Mouse (Mus musculus) lung, adult 2 months (tissue): ENCODE data around the gene Fyb. TPM values are rescaled to one million over a fixed set of nuclear protein-coding genes. Genes with fewer than 3 reads are reported as not detected.

ENCODE experiments used
- DNase-seq: peaks from one replicate; pipeline ENCODE4 v3.0.0; 2022
- H3K4me1 ChIP-seq: fragments of 200-500 bp; 2 replicates; pipeline ENCODE4 v1.6.1; 2011; ENCODE audit warnings: low read length; ENCODE audit not compliant: control insufficient read depth, insufficient read depth
- H3K4me3 ChIP-seq: fragments of 200-500 bp; replicated peaks from 2 replicates; pipeline ENCODE3; 2011; ENCODE audit warnings: low read depth, mild to moderate bottlenecking, control low read depth, low read length; ENCODE audit errors: extremely low read depth
- CTCF ChIP-seq: fragments of 200-500 bp; IDR thresholded peaks from 2 replicates; pipeline ENCODE4 v1.5.1; 2011; ENCODE audit warnings: mild to moderate bottlenecking, low read length, control low read depth; ENCODE audit not compliant: insufficient read depth
- POLR2A ChIP-seq: fragments of 200-500 bp; IDR thresholded peaks from 2 replicates; pipeline ENCODE4 v1.6.1; 2011; ENCODE audit warnings: low read depth, mild to moderate bottlenecking, control low read depth, low read length, borderline replicate concordance; ENCODE audit errors: extremely low read depth
- WGBS: fragments of 180-500 bp; shearing (Covaris S2); methylation state at CpG from one replicate; pipeline ENCODE4 v1.1.7; 2018; 5-methylcytosine and 5-hydroxymethylcytosine counted together
- polyA plus RNA-seq: library from polyadenylated mRNA; depleted of rRNA; stranded (reverse); fragments of >200 nt; gene quantifications from 2 replicates; pipeline ENCODE4 v1.2.3, GENCODE M21; 2012

Gene Fyb
- polyA plus RNA-seq, 1 experiment, result 48.1 TPM

DNA sequence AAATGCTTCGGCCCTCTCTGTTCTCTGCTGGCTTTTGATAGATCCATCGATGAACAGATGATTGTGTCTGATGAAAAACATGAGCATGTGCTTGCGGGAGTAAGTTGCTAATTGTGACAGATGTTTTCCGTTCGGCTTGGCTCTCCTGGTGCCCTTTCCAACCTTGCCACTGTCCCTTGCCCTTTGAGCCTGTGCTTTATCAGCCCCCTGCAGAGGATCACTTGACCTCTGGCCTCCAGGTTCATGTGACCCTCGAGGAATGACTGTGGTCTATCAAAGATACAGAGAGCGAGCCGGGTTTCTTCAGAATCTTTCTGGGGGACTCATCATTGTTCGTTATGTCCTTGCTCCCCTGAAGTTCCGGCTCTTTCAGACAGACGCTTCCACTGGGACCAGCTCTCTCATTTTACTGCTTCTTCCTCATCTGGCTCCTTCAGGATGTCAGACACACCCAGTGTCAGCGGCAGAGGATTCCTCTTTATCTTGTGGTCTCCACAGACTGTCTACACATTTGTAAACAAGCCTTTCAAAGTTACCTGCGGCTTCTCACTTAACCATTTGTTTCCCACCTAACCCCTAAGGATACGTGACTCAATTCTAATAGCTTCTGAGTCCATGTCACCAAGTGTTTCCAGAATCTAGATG is 146.3 kb downstream of the Fyb start:
- 37% methylated on average over 14 of the region's 14 CpGs for WGBS
- no peak for DNase-seq
- Histone ChIP-seq H3K4me3 (no peak overlapping the region), H3K4me1 (no peaks in the 10 kb centered on the region)
- TF ChIP-seq CTCF, result no peak
- TF ChIP-seq POLR2A, result no peak

DNA sequence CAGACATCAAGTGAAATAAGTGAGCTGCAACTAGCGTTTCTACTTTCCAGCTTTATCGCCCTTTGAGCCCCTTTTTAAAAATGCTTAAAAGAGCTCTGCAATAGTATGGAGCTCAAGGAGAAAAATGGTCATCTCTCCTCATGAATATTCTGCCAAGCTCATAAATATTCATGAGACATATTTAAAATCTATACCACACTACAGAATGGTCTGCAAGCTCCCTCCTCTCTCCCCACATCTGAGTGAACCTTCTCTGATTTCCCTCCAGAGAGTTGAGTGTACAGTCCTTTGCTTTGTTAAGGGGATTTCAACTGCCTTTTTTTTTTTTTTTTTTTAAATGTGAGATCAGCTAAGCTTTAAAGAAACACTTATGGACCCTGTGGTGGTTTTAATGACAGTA is 155.8 kb downstream of the Fyb start:
- Histone ChIP-seq H3K4me3 (no peak overlapping the region), H3K4me1 (no peaks in the 10 kb centered on the region)
- WGBS, result 91% methylated on average over 2 of the region's 2 CpGs
- no peak for TF ChIP-seq POLR2A
- no peak for TF ChIP-seq CTCF
- DNase-seq, result no peak

DNA sequence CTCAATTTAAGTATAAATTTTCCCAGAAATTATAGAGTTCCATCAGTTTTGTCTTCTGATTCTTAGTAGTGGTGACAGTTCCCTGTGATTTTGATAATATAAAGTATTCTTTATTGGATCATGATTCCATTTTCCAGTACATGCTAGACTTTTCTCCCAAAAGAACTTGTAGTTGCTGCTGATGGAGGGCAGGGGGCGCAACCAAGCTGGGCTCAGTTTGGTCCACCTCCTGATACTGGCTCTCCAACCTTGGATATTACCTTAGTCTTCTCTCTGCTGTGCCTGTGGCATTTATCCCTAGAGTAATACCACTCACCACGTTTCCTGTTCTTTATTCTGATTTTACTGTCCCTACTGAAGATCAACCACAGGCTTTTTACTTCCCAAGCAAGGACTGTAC is 179.5 kb downstream of the Fyb start:
- H3K4me3 ChIP-seq, result no peak overlapping the region
- H3K4me1 ChIP-seq, result no peaks in the 10 kb centered on the region
- WGBS, result 65% methylated on average over 2 of the region's 2 CpGs
- no peak for TF ChIP-seq POLR2A
- TF ChIP-seq CTCF, result peak; percentile 61
- no peak for DNase-seq

DNA sequence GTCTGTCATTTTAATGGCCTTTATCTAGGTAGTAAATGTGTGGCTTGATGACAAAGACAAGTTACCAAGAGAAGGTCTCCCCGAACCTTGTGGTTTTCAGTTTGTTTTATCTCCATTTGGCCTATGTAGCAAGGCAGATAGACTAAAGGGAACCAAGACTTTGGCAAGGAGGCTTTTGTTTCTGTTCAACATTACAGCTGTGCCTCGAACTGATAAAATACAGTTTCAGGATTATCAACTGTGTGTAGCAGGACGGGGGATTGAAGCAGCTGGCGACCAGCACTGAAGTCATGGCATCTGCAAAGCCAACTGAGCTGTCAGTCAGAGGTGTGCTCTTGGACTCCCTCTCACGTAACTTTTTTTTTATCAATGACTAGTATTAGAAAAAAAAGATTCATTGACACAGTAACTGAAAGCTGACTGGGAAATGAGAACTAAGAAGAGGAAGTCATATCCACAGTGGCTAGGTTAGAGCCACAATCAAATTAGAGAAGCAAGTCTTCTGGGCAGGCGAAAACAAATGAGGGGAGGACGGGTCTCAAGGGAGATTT is 182.8 kb downstream of the Fyb start:
- Histone ChIP-seq H3K4me3 (peak overlapping the region; percentile 42), H3K4me1 (peaks cover 2% of the 10 kb centered on the region; the same call in 1 of the 2 replicates)
- no peak for DNase-seq
- TF ChIP-seq CTCF, result no peak
- no peak for TF ChIP-seq POLR2A
- 57% methylated on average over 7 of the region's 7 CpGs for WGBS

DNA sequence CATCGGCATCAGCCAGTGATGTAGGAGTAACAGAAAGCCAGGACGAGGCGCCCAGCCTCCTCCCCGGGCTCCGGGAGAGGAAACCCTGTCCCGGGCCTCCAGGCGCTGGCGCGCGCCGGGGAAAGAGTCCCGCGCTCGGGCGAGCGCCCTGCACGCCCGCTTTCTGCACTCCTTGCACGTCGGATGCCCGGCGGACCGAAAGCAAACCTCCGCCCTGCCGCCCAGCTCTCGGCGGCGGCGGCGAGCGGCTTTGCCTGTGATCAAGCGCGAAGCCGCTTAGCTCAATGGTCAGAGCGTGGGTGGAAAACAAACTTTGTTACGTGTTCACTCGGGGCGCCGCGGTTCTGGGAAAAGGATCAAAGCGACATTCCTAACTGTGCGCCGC is 184.9 kb downstream of the Fyb start:
- TF ChIP-seq CTCF, result no peak
- TF ChIP-seq POLR2A, result no peak

DNA sequence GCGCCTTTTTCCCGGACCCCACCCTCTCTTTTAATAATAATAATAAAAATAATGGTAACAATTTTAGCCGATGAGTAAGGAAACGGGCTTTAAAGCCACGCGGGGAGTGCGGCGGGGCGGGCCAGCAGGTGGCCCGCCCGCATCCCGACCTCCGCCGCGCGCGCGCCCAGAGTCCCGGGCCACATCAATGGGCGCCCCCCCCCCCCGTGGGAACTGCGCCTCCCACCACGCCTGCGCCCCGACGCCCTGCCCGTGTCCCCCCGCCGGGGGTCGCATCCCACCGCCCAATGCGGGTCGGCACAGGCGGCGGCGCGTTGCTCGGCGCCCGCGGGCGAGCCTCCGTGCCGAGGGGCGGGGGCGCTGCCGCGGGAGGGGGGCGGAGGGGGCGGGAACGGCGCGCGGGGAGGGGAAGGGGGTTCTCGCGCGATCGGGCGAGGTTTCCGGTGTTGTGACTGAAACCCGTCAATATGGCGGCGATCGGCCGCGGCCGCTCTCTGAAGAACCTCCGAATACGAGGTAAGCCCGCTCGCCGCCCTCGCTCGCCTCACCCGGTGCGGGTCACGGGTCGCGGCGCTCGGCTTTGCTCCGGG is 185.4 kb downstream of the Fyb start, which contains the start of gene Rictor:
TSS of gene Rictor (plus strand) at position 444 of the 590 bp plus-strand sequence.
- peak; percentile 82; the same call in 1 of the 2 replicates for TF ChIP-seq POLR2A
- no peak for TF ChIP-seq CTCF
- WGBS, result 2% methylated on average over 65 of the region's 82 CpGs

More for the DNA sequence above, 184.9 kb downstream of the Fyb start:
- under 1% methylated on average over 43 of the region's 43 CpGs for WGBS
- peak; percentile 74 for DNase-seq
- Histone ChIP-seq H3K4me1 (peaks cover 7% of the 10 kb centered on the region), H3K4me3 (peak overlapping the region; percentile 78)

DNA sequence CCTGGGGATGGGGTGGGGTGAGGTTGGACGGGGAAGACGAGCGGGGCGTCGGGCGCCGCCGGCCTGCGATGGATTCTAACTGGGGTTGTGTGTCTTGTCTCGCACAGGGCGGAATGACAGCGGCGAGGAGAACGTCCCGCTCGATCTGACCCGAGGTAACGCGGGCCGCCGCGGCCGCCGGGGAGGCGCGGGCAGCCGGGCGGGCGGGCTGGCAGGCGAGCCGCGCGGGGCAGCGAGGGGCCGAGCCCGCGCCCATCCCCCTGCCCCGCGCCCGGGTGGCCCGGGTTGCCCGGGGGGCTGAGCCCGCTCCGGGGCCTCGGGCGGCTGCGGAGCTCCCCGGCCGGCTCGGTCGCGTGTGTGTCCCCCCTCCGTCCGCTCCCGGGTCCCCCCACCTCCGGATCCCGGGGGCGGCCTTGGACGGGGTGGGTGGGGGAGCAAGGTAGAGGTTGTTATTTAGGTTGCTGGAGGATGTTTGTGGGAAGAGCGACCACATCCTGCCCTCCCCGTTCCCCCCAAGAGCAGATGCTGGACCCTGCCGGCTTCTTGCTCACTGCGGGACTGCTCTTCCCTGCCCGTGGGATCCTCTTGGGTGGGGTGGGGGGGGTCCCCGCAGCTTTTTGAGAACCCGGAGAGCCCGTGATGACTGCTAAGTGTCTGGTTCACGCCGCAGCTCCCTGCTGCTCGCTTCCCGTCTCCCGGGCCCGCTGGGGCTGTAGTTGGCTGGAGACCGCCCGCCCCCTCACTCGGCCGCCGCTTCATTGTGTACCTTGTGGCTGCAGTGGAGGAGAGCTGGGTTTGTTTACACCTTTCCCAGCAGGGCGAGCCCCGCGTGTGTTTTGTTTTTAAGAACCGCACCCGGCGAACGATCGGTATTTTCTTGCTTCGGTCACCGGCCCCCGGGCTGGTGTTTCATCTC is 186.1 kb downstream of the Fyb start:
- peak overlapping the region; percentile 78 for H3K4me3 ChIP-seq
- TF ChIP-seq CTCF, result no peak
- TF ChIP-seq POLR2A, result no peak
- under 1% methylated on average over 85 of the region's 89 CpGs for WGBS
- H3K4me1 ChIP-seq, result peaks cover 12% of the 10 kb centered on the region
- DNase-seq, result peak; percentile 54

More for the DNA sequence above, 185.4 kb downstream of the Fyb start, which contains the start of gene Rictor:
- peak within 1 kb of the TSS; percentile 78 for H3K4me3 ChIP-seq
- H3K4me1 ChIP-seq, result peaks cover 8% of the 10 kb centered on the region
- DNase-seq, result peak; percentile 80

DNA sequence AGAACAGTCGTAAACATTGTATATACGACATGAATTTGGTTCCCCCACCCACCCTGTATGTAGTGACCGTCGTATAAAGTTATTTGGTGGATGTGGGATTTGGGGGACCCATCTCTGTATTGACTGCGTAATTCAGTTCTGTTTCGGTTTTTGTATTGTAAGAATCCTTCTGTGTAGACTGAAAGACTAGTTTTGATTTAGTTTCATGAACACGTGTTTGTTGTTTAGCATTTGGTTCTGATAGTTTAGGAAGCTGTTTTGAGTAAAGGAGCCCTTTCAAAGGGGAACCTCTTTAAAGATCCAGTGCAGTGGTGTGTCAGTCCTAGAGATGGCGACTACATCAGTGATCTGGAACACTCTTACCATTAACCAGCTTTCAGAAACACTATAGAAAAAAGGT is 187.0 kb downstream of the Fyb start:
- Histone ChIP-seq H3K4me1 (peaks cover 12% of the 10 kb centered on the region), H3K4me3 (peak overlapping the region; percentile 78)
- 18% methylated on average over 8 of the region's 8 CpGs for WGBS
- TF ChIP-seq CTCF, result no peak
- no peak for DNase-seq

DNA sequence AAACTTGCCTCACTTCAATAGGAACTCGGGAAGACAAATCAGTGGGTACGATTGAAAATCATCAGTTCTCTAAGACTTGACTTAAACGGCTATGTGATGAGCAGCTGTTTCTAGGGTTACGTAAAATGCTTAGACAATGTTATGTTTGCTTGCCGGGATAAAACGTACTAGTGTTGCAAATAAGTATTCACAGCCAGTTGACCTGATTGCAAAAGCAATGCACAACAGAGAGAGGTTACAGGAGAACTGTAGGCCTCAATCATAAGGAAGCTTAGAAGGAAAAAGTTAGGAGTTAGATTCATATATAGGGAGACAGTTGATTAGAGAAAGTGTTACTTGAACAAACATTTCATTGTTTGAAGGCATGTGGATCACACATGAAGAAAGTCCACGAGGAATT is 187.7 kb downstream of the Fyb start:
- Histone ChIP-seq H3K4me1 (peaks cover 15% of the 10 kb centered on the region), H3K4me3 (no peak overlapping the region)
- no peak for DNase-seq
- TF ChIP-seq CTCF, result no peak
- no peak for TF ChIP-seq POLR2A
- 59% methylated on average over 7 of the region's 7 CpGs for WGBS
